Mouse (Mus musculus): ENCODE results near the gene Impdh1.
"Not testable (repeated sequence)": the region's sequence is repeated elsewhere in the genome, so short reads cannot be mapped to it uniquely, and the experiment has no call there.

Gene Impdh1

DNA sequence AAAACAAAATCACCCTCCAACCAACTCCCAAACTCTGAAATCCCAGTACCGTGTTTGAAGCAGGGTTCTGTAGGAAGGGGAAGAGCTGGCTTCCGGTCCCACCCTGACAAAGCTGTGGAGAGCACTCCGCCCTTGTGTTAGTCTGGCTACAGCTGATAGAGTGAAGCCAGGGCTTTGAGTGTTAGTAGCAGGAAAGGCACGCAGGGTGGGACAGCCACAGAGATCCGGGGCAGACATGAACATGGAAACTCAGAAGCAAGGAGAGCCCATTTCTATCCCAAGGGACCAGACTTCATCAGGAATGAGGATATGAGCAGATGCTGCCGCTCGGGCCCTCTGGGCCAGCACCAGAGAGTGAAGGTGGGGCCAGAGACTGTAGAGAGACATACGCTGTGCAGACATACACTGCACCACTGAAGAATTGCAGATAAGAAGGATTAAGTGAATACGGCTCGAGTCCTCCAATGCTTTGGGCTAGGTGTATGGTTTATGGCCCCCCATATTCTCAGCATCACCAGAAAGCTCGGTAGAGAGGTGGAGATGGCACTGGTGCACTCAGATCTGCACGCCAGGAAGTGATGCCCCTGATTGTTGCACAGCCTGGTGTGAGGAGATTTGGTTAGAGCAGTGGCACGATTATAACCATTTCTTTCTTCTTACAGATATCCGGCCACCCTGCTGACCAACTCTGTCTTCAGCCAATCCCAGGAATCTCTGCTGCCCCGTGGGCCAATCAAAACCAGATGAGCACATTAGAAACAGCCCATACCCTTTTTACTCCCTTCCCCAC lies 22.0 kb downstream of the Impdh1 start:
- DNase-seq (ENCODE audit: extremely low spot score, low read depth, low spot score): no peak

DNA sequence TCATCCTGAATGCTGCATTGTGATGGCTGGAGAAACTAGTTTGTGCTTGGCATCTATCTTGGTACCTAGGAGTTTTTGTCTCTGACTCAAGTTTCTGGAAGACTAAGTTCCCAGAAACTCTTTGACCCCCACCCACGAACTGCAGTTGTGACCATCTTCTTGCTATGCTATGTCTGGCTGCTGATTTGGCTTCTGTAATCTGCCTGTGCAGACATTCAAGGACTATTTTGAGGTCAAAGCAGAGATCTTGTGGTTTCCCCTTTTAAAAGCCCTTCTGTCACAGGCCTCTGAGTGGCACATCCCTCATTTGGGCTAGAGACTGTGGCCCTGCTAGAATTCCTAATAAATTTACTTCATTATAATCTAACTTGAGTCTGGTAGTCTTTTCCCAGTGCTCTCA lies 28.2 kb downstream of the Impdh1 start:
- DNase-seq (ENCODE audit: extremely low spot score, low read depth, low spot score): no peak

DNA sequence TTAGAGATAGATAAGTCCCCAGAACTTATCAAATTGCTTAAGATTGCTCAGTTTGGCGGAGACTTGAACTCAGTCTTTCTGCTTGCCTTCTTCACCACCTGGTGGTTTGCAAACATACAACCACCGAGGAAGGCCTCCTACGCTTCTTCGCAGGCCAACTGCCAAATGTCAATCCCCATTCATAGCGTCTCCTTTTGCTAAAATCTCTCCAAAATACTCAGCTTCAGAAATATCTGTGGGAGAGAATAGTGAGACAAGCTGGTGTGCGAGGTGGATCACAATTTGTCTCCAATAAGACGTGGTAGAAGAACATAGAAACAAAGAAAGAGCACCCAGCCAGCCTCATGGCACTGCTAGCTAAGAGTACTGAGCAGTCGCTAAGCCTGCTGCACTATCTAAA lies 36.3 kb downstream of the Impdh1 start:
- no peak for DNase-seq (ENCODE audit: extremely low spot score, low read depth, low spot score)

DNA sequence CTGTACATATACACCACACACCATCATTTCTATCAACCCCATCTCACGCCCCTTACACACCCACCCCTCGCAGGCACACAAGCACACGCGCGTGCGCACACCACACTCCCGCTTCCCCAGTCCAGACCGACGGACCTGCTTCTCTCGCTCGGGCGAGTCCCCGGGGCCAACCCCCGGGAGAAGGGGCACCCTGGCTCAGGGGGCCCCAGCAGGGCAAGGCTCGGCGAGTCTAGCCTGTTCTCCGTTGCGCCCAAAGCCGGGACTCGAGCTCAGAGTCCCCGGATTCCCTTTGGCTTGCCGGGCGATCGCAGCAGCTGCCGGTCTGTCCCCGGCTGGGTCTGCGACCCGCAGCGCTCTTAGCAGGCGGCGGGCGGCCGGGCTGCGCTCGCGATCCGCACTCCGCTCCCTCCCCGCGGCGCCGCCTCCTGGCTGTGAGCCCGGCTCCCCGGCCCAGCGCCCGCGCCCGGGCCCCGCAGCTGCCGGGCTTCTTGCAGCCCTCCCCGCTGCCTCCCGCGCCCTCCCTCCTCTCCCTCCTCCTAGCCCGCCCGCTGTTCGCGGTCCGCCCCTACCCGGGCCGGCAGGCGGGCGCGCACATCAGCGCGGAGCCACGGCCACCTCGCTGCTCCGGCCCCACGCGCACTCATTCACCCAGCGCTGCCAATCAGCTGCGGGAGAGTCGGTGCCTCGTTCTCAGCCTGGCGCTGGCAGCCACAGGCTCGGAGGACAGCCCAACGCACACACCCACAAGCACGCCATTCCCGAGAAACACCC lies 37.1 kb downstream of the Impdh1 start, which contains the start of gene Prrt4:
Gene Prrt4, minus strand, starts transcription at position 697 of the 771 bp plus-strand sequence.
- no peak for DNase-seq (ENCODE audit: extremely low spot score, low read depth, low spot score)

DNA sequence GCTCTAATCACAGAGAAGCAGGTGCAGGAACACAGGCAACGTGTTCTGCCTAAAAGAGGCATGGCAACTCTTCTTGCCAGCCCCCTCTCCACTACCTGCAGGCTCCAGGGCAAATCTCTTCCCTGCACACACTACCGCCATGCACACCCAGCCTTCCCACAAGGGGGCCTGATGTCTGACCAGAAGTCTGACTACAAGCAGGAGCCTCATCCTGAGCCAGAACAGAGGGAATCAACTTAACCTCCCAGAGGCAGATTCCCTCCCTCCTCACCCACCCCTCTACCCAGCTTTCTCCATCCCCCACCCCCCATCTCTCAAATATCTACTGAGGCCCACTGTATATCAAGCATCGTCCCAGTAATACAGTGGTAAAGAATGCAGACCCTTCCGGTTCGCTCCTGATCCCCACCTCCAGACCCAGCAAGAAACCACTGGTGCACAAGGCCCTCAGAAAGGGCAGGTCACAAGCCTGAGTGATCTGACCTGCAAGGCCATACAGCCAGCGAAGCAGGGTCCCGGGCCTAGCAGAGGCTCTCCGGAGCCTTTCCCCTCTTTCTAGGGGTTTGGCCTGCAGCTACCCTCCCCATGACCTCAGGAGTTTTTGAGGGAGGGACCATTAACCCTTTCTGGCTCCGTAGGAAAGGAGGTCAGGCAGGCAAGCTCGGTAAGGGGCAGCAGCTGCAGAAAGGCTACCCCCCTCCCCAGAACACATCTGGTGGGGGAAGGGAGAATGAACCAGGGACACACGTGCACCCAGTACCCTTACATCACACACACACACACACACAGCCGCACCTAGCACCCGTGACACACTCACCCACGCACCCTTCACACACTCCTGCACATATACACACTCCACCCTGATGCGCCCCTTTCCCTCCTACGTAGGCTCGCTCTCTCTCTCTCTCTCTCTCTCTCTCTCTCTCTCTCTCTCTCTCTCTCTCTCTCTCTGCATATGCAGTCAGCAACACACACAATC lies 38.0 kb downstream of the Impdh1 start:
- DNase-seq (ENCODE audit: extremely low spot score, low read depth, low spot score): no peak

DNA sequence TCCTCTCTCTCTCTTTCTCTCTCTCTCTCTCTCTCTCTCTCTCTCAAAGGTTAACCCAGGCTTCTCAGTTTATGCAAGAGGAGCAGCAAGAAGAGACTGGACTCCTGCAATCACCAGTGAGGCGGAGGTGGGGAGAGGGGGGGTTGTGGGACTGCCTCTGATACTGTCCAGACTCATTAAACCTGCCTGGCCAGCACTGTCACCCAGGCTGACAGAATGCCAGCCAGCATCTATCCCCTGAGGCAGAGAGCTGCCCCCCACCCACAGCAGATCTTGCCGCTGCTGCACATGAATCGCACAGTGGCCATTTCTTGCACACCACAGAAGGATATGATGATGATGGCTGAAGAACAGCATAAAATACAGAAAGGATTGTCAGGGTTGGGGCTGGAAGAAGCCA lies 41.1 kb downstream of the Impdh1 start:
- DNase-seq (ENCODE audit: extremely low spot score, low read depth, low spot score): no peak

DNA sequence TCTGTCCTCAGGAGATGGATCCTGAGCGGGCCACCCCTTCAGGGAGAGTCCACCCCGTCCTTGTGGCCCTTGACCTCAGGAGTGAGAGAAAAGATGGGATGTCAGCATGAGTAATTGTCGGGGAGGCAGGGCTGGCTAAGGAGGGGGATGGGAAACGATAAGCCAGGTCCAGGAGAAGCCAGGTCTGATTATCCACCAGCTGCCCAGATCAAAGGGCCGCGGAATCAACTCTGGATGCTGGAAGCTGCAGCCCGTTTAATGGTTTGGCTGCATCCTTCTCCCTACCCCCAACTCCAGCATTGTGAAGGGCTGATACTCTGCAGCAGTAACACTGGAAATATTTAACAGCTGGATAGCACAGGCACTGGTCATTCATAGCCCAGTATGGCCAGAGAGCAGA lies 41.8 kb downstream of the Impdh1 start:
- no peak for DNase-seq (ENCODE audit: extremely low spot score, low read depth, low spot score)

DNA sequence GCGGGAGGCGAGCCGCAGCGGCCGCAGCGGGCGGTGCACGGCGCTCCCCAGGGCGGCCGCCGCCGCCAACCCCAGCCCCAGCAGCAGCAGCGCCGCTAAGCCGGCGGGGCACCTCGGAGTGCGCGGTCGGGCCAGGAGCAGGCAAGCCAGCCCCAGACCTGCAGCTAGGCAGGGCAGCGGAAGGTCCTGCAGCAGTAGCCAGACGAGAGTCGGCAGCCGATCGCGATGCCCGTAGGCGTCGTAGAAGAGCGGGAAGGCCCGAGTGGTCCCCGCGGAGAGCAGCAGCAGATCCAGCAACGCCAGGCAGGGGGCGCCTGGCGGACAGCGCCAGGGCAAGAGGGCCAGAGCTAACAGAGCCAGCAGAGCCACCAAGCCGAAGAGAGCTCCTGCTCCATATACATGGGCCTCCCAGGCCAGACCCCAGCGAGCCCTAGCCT lies 45.2 kb downstream of the Impdh1 start:
- peak; percentile 68 for DNase-seq (ENCODE audit: extremely low spot score, low read depth, low spot score)

DNA sequence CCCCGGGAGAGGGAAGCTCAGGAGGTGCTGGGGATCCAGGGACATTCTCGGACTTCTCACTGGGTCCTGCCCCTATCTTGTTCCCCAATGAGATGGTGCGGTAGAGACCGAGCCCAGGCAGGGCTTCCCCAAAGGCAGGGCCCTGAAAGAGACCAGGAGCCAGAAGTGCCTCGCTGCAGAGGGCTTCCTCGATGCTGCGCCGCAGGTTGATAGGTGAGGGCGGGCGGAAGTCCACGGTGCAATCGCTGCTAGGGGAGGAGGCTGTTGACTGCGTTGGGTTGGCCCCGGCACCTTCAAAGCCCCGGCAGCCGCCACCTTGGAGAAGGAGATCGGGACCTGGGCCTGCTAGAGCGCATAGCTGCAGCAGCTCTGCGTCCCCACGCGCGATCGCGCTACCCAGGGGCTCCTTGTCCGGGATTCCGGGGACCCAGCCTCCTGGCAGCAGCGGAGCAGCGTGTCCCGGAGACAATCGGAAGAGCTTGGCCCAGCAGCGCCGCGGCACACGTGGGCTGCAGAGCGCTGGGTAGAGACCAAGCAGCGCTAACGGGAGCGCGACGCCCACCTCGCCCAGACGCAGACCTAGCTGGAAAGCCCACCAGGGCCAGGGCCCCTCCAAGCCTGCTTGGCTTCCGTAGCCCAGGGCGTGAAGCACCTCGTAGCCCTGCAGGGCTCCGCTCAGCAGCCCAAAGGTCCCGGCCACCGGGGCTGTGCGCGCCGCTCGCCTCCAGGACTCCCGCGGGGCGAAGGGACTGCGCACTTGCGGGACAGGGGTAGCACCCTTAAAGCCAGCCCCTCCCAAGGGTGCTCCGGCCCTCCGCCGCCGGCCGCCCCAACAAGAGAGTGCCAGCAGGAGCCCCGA lies 45.9 kb downstream of the Impdh1 start:
- no peak for DNase-seq (ENCODE audit: extremely low spot score, low read depth, low spot score)

DNA sequence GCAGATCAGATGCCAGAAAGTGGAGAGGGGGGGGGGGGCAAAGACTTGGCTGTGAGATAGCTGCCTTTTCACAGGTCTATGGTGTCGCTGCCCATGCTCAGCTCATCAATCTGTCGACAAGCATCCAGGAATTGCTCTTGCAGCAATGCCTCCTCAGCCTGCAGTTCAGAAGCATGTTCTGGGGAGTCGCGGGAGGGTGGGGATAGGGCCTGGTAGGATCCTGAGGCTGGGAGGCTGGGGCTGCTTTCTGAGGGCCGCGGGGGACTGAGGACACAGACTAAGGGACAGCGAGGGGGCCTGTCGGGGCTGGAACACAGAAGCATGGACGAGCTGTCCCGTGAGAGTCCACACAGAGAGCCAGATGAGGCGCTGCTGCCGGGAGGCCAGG lies 46.5 kb downstream of the Impdh1 start:
- no peak for DNase-seq (ENCODE audit: extremely low spot score, low read depth, low spot score)

DNA sequence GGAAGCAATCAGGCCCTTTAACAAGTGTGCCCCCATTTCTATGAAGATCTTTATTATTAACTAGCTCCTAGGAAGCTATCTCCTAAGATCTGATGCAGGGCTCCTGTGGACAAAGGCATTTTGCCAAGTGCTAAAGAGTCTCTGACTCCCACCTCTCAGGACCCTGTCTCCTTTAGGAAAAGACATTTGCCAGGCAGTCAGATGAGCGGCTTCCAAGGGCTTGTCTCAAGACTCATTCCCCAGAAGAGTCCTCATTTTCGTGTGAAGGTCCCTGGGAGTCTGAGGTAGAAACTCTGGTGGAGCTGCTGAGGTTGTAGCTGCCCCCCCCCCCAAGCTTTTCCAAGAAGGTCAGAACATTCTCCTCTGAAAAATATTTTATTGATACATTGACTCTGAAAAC lies 47.3 kb downstream of the Impdh1 start:
- DNase-seq (ENCODE audit: extremely low spot score, low read depth, low spot score): no peak

DNA sequence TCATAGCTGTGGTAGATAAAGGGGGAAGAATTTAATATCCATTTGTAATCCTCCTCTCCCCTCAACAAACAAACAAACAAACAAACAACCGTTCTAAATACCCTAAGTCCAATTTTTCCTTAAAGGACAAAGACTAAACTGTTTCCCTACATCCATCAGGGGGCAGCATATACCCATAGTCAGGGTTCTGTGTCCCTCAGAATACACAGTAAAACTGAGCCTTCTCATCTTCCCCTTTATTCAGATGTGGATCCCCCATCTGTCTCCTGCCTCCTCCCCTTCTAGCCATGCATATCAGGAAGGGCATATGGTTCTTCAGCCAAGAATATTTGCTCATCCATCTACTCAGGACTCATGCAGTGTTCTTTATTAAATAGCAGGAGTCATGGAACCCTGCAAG lies 50.0 kb downstream of the Impdh1 start:
- no peak for DNase-seq (ENCODE audit: extremely low spot score, low read depth, low spot score)

DNA sequence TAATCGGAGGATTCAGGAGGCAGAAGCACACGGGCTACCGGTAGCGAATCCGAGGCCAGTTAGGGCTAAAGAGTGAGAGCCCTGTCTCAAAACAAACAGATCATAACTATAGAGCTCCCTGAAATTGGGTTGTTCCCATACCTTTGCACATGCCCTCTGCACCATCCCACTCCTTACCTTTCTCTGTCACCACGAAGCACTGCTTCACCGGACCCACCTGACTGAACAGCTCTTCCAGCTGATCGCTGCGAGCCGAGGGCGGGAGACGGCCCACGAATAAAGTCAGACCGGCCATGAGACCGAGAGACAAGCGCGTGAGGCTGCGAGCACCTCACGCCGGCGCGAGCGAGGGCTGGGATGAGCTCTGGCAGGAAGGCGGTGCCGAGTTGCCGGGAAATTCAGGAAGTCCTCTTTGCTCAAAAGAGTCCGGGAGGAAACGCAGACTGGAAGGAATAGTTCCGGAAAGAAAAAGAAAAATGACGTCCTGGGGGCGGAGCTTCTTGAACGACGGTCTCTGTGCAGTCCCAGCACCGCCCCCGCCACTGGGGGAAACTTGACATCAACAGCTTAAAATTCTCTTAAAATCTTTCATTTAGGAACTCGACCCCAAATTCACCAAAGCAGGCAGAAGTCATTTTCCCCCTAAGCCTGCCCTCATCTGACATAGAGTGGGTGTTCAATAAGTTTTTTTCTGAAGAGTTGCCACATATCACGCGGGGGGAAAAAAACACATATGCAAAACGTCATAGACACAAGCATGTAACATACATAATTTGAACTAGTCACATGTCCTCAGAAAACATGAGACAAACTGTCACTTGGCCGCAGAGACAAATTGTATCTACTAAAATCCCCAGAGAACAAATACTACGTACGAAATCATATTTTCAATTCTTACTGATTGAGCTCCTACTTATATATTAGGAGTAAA lies 51.6 kb downstream of the Impdh1 start, which contains the start of gene Rbm28:
Gene Rbm28, minus strand, starts transcription at position 693 of the 931 bp plus-strand sequence.
- peak; percentile 93 for DNase-seq (ENCODE audit: extremely low spot score, low read depth, low spot score)

DNA sequence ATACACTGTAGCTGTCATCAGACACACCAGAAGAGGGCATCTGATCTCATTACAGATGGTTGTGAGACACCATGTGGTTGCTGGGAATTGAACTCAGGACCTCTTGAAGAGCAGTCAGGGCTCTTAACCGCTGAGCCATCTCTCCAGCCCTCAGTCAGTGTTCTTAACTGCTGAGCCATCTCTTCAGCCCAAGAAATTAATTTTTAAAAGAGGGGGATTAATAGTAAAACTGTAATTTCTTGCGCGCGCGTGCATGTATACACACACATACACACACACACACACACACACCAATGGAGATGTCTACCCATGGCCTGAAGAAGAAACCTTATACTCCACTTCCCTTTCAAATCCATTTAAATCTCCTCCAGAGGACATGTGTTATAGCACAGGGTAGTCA lies 54.9 kb downstream of the Impdh1 start:
- not testable (repeated sequence) for DNase-seq (ENCODE audit: extremely low spot score, low read depth, low spot score)

DNA sequence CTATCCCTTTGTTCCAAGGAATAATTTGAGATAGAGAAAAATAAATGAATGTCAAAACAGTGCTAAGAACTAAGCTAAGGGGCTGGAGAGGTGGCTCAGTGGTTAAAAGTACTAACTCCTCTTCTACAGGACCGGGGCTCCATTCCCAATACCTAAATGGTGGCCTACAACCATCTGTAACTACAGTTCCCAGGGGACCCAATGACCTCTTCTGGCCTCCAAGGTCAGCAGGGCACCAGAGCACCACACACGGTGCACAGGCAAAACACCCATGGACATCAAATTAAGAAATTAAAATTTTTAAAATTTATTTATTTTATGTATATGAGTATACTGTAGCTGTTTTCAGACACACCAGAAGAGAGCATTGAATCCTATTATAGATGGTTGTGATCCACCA lies 55.4 kb downstream of the Impdh1 start:
- DNase-seq (ENCODE audit: extremely low spot score, low read depth, low spot score): no peak

DNA sequence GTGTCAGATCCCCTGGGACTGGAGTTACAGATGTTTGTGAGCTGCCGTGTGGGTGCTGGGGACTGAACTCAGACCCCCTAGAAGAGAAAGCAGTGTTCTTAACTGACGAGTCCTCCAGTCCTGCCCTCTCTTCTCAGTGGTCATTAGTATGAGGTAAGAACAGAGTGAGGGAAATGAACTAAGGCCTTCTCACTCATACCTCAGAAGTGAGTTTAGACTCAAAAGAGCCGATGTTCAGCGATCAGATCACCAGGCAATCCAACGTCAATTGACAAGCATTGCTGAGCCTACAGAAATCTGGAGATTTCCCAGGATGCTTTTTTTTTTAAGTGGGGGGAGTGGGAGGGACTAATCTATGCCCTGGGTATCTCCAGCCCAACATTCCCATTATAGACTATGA lies 59.8 kb downstream of the Impdh1 start:
- no peak for DNase-seq (ENCODE audit: extremely low spot score, low read depth, low spot score)
